Mouse (Mus musculus): ENCODE data around the gene Suv39h1.
"Not testable (repeated sequence)": the region's sequence is repeated elsewhere in the genome, so short reads cannot be mapped to it uniquely, and the experiment has no call there.

Suv39h1 gene

GRCm38 (mm10) chrX:8024795-8025194 is 49.8 kb downstream of the Suv39h1 start:
- DNase-seq = no peak

GRCm38 (mm10) chrX:8020111-8020778 is 54.3 kb downstream of the Suv39h1 start:
- peak in 1 of 2 experiments; percentile 13 for DNase-seq

- peak; percentile 75 to 81 for DNase-seq
Measured at GRCm38 (mm10) chrX:8018286-8018685, 56.3 kb downstream of the Suv39h1 start, which contains the start of gene Glod5. TSS of gene Glod5 (minus strand) at chrX:8018492.

GRCm38 (mm10) chrX:8017142-8017541 is 57.4 kb downstream of the Suv39h1 start:
- peak; percentile 25 to 44 for DNase-seq

- not testable (repeated sequence) for DNase-seq
Measured at GRCm38 (mm10) chrX:8015675-8016074, 58.9 kb downstream of the Suv39h1 start.

GRCm38 (mm10) chrX:8013569-8014314 is 60.8 kb downstream of the Suv39h1 start:
- DNase-seq = no peak

GRCm38 (mm10) chrX:8013157-8013556 is 61.4 kb downstream of the Suv39h1 start:
- no peak for DNase-seq
